Mouse (Mus musculus) MN1 (cell line): ENCODE results near the gene Nxn.
A peak's percentile ranks its signal among the peaks of the same experiment; 100 is the strongest.

Experiments
- DNase-seq: peaks from one replicate; pipeline ENCODE4 v3.0.0-alpha.2; 2016; ENCODE audit warnings: low spot score

Nxn gene

DNA sequence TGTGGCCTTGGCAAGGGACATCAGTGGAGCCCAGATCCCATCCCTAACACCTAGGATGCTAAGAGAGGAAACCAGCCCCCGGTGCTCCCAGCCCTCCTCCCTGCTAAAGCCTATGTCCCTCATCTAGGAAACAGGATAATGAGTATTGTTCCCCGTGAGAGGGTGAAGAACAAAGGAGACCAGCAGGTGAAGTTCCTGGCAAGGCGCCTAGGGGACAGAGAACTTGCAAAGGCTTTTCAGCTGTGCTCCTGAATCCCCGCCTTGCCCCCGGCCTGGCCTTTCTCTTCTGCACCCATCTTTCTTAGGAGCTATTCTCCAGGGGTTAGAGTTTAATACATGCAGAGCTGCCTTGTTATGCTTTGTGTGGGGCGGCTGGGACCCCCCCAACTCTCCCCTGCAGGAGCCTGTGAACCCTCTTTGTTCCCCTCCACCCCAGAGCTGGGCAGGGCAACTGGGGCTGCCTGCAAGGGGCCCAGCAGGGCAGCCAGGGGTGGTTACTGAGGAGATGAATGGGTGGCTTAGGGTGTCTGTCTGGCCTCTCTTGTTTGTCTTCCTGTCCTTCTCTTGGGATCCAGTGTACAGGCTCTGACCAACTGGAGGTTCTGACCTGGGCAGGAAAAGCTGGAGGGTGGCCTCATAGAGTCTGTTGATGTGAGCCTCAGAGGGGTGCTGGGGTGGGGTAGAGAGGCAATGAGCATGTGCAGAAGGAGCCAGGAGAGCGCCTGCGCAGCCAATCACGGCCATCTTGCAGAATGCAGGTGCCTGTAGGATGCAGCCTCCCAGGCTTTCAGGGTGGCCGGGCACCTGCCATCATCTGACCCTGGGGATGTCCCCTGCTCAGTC lies 138.5 kb downstream of the Nxn start:
- DNase-seq: no peak

DNA sequence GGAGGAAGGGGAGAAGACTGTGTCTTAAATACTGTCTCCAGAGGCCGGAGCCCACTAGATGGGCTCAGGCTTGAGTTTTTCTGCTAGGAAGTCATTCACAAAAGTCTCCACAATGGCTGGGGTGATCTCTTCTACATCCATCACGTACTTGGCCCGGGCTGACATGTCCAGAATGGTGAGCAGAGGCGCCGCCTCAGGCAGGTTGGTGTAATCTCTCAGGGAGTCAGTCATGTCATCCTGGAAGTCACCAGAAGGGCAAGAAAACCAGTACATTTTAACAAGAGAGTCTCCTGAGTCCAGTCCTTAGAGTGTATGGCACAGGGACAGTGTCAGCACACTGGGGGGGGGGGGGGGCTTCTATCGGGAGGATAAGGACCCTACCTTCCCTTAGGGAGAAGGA lies 140.4 kb downstream of the Nxn start:
- no peak for DNase-seq

DNA sequence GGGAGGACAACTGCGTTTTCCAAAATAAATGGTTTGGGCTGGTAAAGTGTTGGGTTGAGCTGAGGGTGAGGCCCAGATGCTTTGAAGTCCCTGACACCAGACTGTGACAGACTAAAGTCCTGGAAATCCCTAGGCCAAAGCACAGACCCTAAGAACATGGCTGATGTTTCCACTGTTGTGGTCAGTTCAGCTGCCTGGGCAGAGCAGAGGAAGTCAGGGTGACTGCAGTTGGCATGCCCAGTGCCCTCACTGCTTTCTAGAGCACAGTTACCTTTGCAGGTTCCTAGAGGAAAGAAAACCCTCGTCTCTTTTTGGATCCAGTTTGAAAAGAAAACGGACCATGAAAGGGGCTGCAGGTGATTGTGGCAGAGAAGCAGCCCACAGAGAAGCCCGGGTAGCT lies 141.6 kb downstream of the Nxn start:
- no peak for DNase-seq

DNA sequence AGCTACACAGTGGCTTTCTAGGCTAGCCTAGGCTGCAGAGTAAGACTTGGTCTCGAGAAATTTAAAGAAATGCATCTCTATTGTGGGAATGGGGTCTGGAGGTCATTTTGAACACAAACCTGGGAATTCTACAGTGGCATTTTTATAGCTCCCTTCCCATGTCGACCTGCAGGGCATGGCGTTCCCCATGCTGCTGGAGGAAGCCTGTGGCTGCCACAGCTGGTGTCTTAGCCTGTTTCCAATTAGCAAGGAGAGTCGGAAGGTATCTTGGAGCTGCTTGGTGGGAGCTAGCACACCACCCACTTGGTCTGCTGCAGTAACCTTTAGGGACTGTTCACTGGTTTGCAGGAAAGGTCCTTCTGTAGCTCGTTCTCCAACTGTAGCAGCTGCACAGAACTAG lies 142.8 kb downstream of the Nxn start:
- peak; percentile 16 for DNase-seq

DNA sequence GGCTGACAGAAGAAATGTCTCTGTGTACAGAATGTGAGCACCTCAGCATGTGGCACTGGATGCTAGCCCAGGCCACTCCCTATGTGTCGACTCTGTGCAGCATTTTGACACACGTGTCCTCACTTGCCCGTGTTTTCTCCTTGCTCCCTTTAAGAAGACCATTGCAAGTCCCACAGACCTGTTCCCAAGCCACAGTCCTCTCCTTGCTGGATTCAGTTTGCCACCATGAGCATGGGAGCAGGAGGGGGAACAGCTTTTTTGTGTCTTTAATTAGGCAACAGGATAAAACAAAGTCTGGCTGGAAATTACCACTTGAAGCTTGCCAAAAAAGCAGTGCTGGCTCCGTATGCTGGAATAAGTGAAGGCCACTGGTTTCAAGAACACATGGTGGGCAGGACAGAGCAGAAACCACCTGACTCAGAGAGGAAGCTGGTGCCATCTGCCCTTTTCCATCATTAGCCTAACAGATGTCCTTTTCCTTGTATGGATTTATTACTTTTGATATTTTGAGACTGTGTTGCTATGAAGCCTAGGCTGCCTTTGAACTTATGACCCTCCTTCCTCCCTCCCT lies 143.4 kb downstream of the Nxn start:
- DNase-seq: peak; percentile 44

DNA sequence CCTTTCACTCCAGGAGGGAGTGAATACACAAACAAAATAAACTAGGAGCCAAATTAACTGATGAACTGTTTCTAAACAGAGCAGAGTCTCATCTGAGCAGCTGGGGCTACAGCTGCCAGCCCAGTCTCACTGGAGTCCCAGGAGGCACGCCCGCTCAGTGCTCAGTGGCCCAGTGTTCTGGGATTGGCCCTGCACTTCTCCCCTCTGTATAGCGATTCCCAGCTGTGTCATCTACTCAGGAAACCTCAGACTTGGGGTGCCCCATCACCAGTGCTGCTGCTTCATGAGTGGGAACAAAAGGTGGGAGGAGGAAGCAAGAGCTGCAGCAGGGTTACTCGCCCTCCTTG lies 145.0 kb downstream of the Nxn start:
- DNase-seq: no peak

DNA sequence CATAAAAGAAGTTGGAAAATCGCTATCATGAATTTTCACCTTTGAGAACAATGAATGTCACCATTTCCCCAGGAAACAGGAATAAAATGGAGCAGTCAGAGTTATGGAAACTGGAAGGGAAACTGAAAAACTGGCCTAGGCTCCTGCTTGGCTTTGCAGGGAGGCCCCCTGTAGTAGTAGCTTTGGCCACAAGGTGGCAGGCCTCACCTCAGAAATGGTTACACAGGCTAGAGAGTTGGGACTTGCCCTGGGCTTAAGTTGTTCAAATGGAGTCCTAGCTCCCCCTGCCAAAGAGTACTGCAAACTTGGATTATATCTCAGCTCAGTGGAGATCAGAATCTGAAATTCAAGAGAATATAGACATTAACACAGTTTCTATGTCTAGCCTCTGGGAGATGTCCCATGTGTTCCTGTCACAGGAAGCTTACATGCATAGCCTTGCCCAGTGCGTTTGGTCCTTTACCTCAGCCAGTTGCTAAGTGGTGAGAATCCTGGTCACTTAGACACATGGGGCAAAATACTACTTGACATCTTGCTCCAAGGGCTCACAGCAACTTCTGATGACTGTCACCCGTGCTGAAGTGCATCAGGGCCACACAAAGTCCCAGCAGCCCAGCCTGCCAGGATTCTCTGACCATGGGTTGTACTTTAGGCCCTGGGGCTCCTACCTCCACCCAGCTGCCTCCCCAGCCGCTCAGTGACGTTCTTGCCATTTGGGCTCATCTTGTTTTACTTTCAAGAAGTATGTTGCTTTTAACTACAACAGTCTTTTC lies 145.6 kb downstream of the Nxn start:
- DNase-seq: peak; percentile 73

DNA sequence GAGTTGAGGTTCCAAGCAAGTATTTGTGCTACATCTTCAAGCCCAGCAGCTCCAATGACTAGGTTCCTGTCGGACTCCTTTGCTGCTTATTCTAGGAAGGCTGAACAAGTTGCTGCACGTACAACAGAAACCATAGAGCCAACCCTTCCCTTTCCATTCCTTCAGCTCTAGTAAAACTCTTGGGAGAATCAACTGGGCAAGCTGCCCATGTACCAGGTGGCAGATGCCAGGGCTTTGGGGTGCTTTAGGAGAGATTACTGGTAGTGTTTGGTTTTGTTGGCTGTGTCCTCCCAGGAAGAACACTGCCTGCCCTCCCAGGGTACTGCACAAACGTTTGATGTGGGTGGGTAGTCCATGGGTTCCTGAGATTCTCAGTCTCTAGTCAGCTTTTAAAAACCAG lies 146.9 kb downstream of the Nxn start:
- peak; percentile 24 for DNase-seq

DNA sequence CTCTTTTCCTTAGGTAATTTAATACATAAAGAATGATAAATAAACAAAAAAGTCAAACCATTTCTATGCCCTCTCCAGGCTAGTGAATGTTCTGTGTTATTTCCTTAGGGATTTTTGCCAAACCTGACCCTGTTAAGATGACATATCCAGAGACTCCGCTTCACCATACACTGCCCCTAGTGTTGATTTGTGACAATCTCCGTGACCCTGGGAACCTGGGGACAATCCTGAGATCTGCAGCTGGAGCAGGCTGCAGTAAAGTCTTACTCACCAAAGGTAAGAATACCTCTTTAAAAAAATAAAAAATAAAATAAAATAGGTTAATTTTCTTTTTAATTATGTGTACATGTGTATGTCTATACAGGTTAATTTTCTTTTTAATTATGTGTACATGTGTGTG lies 151.7 kb downstream of the Nxn start:
- DNase-seq: peak; percentile 22

DNA sequence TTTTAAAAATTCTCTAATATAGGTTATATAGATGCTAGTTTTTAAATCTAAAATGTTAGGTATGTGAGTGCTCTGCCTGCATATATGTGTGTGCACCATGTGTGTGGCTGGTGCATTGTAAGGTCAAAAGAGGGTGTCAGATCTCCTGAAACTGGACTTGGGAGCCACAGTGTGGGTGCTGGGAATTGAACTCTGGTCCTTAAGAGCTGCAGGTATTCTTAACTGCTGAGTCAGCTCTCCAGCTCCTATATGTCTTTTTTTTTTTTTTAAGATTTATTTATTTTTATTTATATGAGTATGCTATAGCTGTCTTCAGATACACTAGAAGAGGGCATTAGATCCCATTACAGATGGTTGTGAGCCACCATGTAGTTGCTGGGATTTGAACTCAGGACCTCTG lies 152.5 kb downstream of the Nxn start:
- DNase-seq: no peak

DNA sequence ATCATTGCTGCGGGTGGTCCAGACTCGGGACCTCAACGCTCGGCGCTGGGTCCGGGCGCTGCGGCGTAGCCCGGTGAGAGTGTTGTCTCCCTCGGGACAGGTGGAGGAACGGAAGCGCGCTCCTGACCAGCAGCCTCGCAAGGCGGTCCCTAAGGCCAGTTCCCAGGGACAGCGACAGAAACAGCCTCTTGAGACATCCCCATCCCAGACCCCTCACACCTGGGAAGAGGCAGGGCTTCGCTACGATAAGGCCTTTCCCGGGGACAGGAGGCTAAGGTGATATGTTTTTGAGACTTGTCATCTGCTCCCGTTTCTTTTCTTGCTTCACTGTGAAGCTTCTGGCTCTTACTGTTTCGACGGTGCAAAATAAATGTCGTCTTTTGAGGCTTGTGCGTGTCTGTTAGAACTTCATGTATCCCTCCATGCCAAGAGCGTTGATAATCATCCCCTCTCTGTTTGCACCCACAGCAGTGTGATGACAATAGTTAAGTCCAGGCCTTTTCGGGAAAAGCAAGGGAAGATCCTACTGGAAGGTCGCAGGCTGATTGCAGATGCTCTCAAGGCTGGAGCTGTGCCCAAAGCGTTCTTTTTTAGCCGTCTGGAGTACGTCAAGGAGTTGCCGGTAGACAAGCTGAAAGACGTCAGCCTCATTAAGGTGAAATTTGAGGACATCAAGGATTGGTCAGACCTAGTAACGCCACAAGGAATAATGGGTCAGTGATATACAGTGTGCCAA lies 155.0 kb downstream of the Nxn start:
- peak; percentile 93 for DNase-seq

DNA sequence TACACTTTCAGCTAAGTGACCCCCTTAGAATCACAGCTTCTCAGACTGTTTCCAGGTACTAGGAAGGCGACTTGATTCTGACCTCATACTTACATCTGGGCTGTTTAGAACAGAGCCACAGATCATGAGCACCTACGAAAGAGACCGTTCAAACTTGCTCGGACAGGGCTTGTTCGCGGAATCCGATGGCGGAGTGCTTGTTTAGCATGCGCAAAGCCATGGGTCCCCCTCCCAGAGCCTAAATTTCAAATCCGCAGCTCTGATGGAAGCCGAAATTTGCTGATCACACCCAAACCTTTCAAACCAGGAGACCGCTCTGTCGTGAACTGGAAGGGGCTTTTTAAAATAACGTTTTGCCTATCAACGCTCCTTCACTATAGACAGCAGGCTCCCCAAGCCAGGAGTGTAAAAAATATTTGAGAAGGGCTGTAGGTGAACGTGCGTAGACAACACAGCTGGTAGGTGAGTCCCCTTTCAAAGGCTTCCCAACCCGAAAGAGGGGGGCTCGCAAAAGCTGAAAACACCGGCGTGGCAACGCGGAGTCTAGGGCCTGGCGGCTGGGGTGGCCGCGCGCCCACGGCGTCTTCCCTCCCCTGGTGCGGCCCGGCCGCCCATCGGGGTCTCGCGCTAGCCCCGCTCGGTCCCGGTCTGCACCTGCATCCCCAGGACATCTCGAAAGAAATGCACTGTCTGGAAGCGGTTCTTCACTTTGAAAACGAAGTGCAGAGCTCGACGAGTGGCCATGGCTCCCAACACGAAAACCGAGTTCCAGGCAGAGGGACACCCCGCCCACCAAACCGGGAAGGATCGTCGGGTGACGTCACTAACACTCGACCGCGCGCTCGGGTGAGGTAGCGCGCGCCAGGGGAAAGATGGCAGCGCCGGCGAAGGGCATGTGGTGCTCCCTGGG lies 155.8 kb downstream of the Nxn start, which contains the start of the genes Mrm3 and Glod4:
Gene Mrm3, plus strand, starts transcription at position 815 of the 910 bp plus-strand sequence.
Gene Glod4, minus strand, starts transcription at position 825 of the 910 bp plus-strand sequence.
- peak; percentile 90 for DNase-seq

DNA sequence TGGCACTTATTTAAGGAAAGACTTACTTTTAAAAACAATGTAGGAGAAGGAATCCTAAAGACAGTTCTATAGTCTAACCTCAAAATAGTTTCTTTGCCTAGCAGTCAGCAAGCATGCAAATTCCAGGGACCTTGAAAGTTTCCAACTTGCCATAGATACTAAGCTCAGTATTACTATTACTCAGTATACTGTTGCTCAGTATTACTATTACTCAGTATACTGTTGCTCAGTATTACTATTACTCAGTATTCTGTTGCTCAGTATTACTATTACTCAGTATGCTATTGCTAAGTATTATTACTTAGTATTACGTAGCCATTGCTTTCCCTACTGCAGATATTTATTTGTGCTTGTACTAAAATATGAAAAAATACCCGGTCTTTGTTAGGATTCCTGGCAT lies 159.2 kb downstream of the Nxn start:
- DNase-seq: no peak

DNA sequence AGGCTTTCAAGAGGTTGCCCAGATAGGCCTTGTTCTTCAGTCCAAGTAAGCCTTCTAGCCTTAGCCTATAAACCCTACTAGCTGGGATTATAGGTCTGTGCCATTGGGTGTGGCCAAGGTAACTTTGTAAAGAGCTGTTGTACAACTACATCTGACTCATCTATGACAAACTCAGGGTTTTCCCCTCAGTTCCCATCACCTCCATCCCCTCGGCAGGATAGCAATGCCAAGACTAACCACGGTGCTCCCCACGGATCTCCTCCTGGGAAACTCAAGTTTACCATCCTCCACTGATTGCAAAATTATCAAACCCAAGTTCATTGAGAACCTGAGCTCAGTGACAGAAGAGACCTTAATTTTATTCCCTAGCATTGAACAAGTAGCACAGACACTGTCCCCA lies 162.8 kb downstream of the Nxn start:
- no peak for DNase-seq

DNA sequence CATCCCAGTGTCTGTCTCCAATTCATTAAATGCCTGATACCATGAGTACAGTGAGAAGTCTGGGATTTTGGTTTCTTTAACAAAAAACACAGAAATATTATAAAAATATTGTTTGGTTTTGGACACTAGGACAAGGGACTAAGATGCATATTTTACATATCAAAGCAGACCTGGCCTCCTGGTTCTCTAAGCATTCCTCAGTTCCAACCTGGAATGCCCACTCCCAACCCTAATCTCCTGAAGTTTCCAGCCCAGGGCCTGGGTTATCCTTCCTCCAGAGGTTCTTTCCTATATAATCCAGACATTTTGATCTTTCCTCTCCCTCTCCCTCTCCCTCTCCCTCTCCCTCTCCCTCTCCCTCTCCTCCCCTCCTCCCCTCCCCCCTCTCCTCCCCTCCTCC lies 173.9 kb downstream of the Nxn start:
- DNase-seq: no peak

DNA sequence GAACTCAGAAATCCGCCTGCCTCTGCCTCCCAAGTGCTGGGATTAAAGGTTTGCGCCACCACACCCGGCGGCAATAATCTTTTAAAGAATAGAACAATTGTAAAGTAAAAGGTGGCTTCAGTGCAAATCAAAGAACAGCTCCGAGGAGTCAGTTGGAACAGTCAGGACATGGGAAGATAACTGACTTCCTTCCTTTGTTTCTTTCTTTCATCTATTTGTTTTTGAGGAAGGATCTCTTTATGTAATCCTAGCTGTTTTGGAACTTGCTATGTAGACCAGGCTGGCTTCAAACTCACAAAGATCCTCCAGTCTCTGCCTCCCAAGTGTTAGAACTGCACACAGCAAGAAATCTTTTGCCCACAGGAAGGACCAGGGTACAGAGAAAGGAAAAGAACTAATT lies 174.3 kb downstream of the Nxn start:
- no peak for DNase-seq

DNA sequence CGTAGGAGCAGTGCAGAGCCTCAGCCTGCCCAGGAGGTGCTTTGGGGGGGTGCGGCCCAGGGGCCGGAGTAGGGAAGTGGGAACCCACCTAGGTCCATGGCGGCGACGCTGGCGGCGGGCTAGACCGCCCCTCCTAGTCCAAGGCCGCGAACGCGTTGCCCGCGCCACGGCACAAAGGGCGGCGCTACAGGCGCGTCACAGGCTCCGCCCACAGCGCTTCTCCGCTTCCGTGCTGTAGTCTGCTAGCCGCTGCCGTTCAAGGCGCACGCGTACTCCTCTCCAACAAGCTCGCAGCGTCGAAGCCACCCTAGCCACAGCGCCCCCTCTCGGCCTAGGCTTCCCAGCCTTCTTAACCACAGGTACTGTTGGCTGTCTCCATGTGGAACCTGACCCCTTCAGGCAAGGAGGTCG lies 181.5 kb downstream of the Nxn start, which contains the start of the genes Dbil5 and Gemin4:
Gene Dbil5, plus strand, starts transcription at position 219 of the 411 bp plus-strand sequence.
Gene Gemin4, minus strand, starts transcription at position 275 of the 411 bp plus-strand sequence.
- DNase-seq: peak; percentile 96

DNA sequence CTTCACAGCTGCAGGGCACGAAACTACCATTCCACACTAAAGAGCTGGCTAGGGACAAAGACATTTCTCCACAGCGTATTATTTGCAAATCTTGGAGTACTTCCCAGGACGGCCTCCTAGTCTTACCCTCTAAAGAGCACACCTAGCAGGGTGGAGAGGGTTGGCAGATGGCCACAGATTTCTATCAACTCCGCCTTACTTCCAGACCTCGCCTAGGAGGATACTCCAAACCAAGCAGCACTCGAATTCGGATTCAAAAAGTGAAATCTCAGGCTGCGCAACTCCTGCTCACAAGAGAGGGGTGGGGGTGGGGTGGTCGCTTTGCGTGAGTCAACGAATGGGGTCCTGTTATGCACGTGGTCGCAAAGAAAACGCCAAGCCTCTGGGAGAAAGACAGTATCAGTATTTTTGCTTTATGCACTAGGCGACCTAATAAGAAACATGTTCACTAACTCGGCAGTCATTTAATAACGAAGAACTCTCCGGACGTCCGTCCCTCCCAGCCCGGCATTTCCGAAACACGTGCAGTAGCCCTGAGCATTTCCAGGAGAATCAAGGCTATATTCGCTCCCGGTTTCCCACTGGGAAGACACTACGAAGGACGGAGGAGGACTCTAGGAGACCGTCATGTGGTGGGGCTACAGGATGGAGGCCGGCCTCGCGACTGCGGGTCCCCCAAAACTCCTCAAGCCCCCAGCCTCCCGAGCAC lies 182.1 kb downstream of the Nxn start:
- peak; percentile 43 for DNase-seq

DNA sequence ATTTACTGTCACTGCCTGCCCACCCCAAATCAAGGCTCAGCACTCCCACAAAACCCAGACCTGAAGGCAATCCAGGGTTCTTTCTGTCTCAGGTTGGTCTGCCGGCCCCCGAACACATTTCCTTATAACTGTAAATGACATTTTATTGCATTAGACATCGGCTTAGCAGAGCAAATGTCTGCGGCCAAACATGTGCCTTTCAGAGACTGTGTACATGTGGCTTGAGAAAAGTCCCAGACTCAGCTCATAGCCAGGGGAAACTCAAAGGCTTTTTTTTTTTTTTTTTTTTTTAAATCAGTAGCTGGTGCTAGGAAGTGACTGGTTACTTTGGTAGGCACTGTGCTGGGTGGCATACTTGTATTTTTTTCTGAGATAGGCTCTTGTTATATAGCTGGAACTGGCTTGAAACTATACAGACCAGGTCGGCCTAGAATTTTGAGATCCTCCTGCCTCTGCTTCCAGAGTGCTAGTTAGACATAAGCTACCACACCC lies 182.8 kb downstream of the Nxn start:
- DNase-seq: no peak

DNA sequence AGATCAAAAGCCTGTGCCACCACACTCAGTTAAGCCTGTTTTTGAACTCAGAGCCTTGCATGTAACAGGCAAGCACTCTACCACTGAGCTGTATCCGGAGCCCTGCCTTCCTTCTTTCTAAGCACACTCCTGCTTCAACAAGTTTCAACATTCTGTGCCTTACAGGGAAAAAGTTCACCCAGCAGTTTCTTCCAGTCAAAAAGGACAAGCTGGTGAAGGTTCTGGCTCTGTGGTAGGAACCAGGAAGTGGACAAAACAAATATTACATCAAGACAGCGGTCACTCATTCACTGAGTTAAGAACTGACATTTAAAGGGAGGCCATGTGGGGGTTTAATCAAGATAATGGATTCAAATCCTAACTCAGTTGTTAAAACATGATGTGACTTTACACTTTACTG lies 183.9 kb downstream of the Nxn start:
- no peak for DNase-seq
